Mouse (Mus musculus): ENCODE measurements around the gene Aarsd1. TPM values are rescaled to one million over a fixed set of nuclear protein-coding genes. Genes with fewer than 3 reads are reported as not detected.
"Not testable (repeated sequence)": the region's sequence is repeated elsewhere in the genome, so short reads cannot be mapped to it uniquely, and the experiment has no call there.

Aarsd1 gene
- total RNA-seq (2021) = 10 to 100 TPM; 17.9 to 19.2 TPM

DNA sequence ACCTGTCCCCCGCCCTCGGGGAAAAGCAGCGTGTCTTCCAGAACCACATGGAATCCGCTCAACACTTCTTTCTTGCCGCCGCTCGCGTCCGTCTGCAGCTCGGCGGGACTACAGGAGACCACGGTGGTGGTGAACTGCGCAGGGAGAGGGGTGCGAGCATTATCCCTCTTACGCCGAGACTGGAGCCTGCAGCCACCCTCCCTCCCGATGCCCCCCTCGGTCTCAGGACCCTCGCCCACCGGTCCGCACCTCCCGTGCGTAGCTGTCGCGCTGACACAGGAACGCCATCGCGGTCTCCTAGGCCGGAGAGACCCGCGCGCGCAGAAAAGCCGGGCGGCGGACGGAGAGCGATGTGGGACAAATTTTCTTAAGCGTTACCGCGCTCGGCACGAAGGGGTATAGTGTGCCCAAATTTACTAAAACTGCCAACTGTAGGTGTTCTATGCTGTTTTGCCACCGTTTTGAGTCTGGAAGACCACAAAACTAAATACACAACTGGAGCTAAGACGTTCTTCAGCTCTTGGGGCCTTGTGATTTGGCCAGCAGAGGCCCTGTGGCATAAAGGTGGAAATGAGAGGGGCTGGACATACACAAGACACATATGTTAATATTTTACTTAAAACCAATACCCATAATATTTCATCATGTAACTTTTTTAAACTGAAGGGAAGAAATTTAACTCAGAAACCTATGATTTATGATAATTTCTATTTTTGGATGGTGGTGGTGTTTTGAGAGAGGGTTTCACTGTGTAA, at the start of gene Aarsd1:
Gene Aarsd1, minus strand, starts transcription at position 515 of the 755 bp plus-strand sequence.
- intact Hi-C loops (cut with DNase I) = no loop called here
- peak; percentile 91 to 93 for DNase-seq

DNA sequence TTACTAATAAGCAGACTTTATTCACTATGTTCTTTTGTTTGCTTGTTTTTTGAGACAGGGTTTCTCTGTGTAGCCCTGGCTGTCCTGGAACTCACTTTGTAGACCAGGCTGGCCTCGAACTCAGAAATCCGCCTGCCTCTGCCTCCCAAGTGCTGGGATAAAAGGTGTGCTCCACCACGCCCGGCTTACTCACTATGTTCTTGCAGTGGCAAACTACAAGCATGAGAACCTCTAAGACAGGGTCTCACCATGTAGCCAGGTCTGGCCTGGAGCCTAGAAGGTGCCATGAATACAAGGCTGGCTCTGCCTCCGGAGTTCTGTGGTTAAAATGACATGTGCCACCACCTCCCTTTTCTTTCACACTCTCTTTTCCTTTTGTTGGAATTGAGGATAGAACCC, 49.1 kb upstream of the Aarsd1 start:
- intact Hi-C loops (cut with DNase I) = loop anchor here (5.0 kb wide), 1 partner anchor 86 kb away; the partner anchor contains the start of genes Brca1 and Nbr1
- not testable (repeated sequence) for DNase-seq

DNA sequence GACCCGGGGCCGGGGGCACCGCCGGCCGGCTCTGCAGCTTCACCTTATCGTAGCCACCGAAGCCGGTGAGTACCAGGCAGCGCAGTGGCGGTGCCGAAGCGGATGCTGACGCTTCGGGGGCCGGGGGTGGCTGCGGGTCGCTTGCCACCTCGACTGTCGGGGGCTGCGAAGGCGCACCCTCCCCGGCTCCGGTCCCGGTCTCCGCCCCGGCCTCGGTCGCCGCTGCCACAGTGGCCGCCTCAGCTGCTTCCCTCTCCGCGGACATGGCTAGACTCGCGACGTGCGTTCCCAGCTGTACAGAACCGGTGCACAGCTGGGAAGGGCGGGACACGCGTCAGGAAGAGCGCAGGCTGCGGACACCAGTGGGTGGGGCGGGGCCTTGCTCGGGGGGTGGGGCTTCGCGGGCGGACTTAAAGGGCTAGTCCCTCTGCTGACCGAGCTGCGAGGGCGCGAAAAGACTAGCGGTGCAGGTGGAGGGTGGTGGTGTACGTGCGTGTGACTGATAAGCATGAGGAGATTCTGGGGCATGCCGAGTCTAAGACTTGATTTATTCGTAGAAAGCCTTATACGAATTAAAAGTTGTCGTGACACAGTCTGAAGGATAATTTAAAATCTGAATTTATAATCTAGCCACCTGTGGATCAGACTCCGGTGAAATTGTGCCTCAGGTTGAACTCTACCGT, 48.6 kb upstream of the Aarsd1 start, which contains the start of gene Vat1:
Gene Vat1, minus strand, starts transcription at position 362 of the 683 bp plus-strand sequence.
- intact Hi-C loops (cut with DNase I) = loop anchor here (5.0 kb wide), 1 partner anchor 86 kb away; the partner anchor contains the start of genes Brca1 and Nbr1
- DNase-seq = peak; percentile 74 to 76

DNA sequence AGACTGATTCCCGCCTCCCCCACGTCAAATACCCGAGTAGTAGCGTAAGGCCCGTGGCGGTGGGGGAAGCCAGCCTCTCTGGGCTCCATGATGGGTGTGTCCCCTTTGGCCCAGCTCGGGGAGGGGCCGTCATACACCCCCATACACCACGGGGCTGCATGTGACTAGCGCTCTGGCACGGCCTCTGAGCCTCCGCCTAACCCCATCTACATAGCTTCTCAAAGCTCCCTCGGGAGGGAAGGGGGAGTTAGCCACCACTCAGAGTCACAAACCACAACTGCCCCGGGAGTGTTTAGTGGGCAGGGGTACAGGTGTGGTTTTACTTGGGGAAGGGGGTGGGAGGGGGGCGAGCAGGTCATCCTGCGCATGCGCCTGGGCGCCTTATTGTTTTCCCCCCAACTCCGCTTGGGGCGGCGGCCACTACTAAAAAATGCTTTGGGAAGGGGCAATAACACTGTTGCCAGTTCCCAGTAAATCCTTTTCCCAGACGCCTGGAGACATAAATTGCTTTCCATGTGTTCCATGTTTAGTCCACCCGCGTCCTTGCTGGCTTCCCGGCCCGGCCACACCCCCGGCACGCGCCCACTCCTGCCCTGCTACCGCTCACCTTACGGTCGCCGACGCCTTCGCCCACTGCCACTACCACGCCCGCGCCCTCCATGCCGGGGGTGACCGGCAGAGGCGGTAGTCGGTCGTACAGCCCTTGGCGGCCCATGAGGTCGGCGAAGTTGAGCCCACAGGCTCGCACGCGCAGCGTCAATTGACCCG, 47.9 kb upstream of the Aarsd1 start:
- intact Hi-C loops (cut with DNase I) = loop anchor here (5.0 kb wide), 1 partner anchor 87 kb away; the partner anchor contains the start of genes Brca1 and Nbr1
- DNase-seq = peak; percentile 80 to 82

DNA sequence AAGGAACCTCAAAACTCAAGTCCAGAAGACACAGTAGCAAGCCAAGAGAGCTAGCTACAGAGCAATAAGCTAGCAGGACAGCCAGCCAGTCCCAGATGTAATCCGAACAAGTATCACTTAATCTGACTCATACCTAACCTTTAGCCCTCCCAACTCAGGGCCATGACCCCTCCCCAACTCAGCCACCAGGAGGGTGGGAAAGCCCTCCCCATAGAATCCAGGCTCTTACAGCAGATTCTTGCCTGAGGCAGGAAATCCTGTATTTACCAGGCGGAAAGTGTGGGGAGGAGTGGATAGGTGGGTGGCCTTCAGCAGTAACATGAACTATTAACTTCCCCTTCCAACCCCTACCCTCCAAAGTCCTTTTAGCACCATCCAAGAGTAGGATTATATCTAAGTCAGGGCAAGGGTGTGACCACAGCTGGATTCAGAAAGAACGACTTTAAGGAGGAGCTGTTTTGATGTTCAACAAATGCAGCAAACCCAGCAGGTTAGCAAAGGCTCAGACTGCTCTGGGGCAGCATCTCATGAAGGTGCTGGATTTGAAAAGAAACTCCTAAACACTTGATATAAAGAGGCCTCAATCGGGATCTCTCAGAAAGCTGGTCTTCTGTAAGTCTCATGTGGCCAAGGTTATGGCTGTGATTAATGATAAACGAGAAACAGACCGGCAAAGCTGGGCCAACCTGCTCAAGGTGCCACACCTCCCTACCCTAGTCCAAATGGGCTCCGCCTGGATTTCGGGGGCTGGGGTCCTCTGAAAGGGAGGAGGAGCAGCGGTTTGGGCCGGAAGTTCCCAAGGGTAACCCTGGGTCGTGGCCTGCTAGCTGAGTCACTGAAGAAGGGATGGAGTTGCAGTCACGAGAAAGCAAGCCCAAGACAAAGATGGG, 47.0 kb upstream of the Aarsd1 start, which contains the start of gene Rnd2:
Gene Rnd2, plus strand, starts transcription at position 789 of the 890 bp plus-strand sequence.
- intact Hi-C loops (cut with DNase I) = loop anchor here (5.0 kb wide), 1 partner anchor 88 kb away; the partner anchor contains the start of genes Brca1 and Nbr1

DNA sequence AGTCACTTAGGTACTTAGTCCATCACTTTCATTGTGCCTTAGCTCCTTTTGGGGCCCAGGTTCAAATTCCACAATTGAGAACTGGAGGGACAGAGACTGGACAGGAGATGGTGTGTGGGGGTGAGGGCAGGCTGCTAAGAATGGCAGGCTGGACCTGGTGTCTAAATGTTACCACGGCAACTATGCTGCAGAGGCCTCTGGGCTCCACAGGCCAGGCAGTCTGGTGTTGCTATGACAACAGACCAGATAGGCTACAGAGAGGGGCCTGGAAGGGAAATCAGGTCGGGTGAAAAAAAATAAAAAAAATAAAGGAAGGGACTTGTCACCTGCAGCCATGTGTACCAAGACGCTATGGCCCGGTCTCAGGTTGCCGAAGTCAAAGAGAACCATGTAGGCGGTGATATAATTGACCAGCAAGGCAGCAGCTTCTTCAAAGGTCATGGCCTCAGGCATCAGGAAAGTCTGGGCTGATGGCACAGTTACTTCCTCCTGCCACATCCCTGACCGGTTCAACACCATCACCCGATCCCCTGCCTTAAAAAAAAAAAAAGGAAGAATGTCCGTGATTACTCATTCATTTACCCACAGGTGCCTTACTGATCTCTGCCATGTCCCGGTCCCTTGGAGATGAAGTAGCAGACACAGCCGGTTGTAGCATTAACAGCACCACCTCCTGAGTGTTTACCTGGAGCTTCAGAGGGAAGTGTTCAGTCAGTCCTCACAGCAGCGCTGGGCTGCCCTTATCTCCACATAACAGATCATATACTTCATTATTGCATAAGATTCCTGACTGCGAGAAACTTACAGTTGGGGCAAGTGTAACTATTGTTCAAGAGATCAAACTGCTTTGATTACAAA, 45.4 kb upstream of the Aarsd1 start:
- DNase-seq = no peak
- intact Hi-C loops (cut with DNase I) = loop anchor here (2.0 kb wide), 1 partner anchor 14 kb away; the partner anchor contains the start of gene Ifi35

More for the DNA sequence above, 47.0 kb upstream of the Aarsd1 start, which contains the start of gene Rnd2:
- DNase-seq = peak in 1 of 2 experiments; percentile 36

DNA sequence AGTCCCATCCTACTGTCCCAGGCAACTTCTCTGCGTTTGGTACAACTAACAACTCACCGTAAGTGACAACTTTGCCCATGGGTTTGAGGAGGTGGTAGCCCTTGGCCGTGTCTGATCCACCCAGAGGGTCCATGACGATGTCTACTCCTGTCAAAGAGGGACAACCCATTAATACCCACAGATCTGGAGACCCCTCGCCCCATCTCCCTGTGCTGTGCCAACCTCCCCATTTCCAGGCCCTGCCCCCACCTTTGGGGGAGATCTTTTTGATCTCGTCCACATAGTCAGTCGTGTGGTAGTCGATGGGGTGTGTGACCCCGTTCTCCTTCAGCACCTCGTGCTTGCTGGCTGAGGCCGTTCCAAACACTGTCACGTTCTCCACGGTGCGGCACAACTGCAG, 44.7 kb upstream of the Aarsd1 start:
- intact Hi-C loops (cut with DNase I) = loop anchor here (2.0 kb wide), 1 partner anchor 13 kb away; the partner anchor contains the start of gene Ifi35

DNA sequence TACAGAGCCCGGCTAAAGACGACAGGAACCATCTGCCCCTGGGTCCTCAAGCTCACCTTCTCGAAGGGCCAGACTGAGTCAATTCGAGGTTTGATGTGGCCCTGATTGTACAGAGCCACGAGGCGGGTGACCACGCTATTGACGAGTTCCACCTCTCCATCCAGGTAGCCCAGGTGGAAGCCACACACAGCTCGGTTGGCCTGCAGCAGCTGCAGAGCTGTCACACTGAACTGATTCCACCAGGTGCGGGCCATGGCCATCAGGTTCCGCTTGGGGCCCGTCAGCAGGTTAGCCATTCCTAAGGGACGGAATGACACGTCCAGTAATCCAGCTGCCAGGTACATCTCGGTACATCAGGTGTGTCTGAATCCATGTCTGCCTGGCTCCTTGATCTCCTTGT, 42.9 kb upstream of the Aarsd1 start:
- no peak for DNase-seq
- intact Hi-C loops (cut with DNase I) = no loop called here

More for the DNA sequence above, 44.7 kb upstream of the Aarsd1 start:
- DNase-seq = no peak

DNA sequence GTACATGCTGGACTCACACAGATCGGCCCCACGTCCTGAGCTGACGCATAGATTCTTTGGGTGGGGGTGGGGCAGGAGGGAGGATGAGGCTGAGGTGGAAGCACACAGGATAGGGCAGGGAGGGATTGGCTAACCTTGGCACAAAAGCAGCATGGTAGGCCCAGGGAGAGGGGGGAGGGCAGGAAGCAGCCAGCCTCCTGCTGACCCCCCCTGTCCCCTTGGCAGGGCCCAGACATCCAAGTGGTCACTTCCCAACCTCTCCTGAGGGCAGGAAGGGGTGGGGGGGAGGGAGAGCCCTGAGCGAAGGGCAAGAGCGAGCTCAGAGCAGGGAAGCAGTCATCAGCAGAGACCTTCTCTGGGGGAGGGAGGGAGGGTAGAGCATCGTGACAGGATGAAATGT, 42.3 kb upstream of the Aarsd1 start:
- intact Hi-C loops (cut with DNase I) = no loop called here
- DNase-seq = no peak

DNA sequence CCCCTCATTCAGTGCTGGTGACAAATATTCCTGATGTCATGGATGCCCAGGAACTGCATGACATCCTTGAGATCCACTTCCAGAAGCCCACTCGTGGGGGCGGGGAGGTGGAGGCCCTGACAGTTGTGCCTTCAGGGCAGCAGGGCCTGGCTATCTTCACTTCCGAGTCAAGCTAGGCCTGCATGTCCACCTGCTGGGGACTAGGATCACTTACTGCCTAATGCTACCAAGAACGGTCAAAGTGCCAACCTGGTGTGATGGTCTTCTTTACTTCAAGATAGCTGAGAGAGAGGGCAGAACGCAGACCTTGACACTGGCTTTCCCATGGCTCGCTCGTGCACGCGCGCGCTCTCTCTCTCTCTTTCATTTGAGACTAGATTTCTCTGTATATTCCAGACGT, 40.8 kb upstream of the Aarsd1 start:
- no peak for DNase-seq
- intact Hi-C loops (cut with DNase I) = no loop called here

DNA sequence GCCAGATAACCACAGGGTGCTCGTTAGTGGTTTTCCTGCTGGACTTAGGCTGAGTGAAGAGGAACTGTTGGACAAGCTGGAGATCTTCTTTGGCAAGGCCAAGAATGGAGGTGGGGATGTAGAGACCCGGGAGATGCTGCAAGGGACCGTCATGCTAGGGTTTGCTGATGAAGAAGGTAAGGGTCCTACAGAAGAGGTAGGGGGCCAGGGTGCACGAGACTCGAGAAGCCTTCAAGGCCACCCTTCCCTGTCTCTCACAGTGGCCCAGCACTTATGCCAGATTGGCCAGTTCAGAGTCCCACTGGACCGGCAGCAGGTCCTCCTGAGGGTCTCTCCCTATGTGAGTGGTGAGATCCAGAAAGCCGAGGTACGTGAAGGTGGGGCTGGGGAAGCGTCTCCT, 40.2 kb upstream of the Aarsd1 start:
- intact Hi-C loops (cut with DNase I) = no loop called here
- no peak for DNase-seq

DNA sequence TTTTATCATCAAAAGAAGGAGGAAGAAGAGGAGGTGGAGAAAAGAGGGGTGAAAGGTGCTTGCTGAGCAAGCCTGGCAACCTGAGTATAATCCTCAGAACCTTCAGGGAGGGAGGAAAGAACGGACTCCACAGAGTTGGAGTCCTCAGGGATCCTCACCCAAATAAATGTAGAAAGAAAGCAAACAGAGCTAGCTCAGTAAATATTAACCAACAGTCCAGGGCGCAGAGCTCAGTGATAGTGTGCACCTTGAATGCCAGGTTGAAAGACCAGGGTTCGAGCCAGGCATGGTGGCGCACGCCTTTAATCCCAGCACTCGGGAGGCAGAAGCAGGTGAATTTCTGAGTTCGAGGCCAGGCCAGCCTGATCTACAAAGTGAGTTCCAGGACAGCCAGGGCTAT, 38.2 kb upstream of the Aarsd1 start:
- intact Hi-C loops (cut with DNase I) = no loop called here
- no peak for DNase-seq

DNA sequence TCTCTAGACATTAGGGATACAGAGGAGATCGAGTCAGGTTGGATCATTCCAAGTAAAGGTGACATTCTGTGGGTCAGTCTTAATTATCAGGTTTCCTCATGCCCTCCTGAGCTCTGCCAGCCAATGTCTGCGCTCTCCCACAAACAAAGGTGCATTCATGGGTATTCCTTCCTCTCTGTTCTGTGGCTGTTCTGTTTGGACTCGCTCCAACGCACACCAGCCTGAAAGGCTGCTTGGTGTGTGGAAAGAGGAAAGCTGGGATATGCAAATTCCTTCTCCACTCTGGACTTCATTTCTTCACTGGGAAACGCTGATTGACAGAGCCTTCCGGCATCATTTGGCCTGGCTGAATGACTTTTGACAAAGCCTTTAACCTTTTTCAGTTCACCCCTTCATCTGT, 37.3 kb upstream of the Aarsd1 start:
- intact Hi-C loops (cut with DNase I) = no loop called here
- no peak for DNase-seq

DNA sequence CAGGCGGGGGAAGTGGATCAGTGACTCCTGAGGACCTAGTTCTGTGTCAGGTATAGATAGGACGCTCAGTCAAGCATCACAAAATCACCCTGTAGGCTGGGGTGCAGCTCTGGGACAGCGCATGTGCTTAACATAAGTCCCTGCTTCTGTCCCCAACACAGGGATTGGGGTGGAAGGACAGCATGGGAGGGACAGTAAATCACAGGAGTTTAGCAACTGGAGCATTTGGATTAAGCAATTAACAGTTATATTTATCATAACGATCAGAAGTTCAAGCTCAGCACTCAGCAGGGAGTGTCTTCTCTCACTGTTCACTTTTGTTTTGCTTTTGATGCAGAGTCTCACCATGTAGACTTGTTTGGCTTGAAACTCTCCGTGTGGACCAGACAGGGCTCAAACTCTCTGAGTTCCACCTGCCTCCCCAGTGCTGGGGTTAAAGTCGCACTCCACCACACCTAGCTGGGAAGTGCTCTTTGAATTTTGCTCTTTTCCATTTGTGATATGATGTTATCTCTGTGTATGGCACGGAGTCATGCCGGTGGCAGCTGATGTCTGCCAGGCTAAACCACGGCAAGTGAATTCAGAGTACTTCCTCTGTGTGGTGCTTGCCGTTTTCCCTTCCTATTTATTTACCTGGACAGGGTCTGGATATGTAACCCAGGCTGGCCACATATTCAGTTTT, 34.8 kb upstream of the Aarsd1 start:
- no peak for DNase-seq
- intact Hi-C loops (cut with DNase I) = no loop called here

DNA sequence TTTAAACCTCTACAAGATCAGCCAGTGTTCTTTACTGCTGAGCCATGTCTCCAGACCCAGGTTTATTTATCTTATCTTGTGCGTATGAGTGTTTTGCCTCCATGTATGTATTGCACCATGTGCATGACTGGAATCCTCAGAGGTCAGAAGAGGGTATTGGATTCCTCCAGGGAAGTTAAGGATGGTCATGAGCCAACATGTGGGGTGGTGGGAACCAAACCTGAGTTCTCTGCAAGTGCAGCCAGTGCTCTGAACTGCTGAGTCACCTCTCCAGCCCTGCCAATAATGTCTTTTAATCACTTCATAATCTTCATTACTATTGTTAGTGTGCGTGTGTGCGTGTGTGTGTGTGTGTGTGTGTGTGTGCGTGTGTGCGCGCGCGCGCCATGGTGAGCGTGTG, 34.1 kb upstream of the Aarsd1 start:
- intact Hi-C loops (cut with DNase I) = no loop called here
- DNase-seq = no peak

DNA sequence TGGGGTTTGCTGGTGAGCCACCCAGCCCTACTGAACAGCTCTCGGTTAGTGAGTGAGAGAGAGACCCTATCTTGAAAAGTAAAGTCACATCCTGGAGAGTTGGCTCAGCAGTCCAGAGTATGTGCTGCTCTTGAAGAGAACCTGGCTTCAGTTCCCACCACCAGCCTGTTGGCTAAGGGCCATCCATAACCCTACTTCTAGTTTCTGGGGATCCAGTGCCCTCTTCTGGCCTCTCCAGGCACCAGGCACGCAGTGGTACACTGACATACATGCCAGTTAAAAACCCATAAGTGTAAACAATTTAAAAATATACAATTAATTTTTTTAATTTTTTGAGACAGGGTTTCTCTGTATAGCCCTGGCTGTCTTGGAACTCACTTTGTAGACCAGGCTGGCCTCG, 33.0 kb upstream of the Aarsd1 start:
- intact Hi-C loops (cut with DNase I) = no loop called here
- DNase-seq = no peak

DNA sequence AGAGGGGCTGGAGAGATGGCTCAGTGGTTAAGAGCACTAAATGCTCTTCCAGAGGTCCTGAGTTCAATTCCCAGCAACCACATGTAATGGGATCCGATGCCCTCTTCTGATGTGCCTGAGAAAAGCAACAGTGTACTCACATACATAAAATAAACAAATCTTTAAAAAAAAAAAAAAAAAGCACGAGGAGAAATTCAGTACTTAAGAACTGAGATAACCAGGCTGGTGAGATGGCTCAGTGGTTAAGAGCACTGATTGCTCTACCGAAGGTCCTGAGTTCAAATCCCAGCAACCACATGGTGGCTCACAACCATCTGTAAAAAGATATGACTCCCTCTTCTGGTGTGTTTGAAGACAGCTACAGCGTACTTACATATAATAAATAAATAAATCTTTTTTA, 32.2 kb upstream of the Aarsd1 start:
- intact Hi-C loops (cut with DNase I) = loop anchor here (2.0 kb wide), 1 partner anchor 13 kb away; no protein-coding TSS in a partner anchor
- not testable (repeated sequence) for DNase-seq

DNA sequence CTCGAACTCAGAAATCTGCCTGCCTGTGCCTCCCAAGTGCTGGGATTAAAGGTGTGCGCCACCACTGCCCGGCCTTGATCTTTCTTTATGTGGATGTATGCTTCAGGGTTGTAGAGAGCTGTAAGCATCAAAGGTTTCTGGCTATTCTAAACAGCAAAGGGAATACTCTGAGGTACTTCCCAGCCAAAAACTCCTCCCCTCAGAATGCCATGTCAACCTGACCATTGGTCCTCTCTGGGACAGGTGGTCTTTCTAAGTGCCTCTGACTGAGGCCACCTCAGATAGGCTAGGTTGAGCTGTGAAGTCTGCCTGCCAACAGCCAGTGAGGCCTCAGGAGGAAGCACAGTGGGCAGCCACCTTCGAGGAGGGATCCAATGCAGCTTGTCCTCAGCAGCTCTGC, 31.5 kb upstream of the Aarsd1 start:
- DNase-seq = peak in 1 of 2 experiments; percentile 27
- intact Hi-C loops (cut with DNase I) = loop anchor here (2.0 kb wide), 1 partner anchor 14 kb away; no protein-coding TSS in a partner anchor

Measured in heart, postnatal 10 days (tissue).